Mouse (Mus musculus): ENCODE data around the gene Zfp524.

DNA sequence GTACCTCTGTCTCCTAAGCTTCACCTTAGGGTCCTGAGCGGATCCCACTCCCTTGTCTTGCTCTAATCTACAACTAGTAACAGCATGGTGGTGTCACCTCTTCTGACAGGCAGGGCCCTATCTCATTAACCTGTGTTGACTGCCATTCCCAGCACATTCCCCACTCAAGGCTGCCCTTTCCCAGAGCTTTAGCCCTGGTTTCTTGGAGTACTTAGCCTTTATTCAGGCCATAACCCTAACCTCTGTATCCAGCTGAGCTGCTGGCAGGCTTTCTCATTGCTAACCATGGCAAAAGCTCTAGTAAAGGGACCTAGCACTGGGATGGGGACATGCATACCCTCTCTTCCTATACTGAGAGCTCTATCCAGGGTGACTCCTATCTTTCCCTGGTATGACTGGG, 44.4 kb downstream of the Zfp524 start:
- TF ChIP-seq POLR2A (IDR thresholded peaks at IDR 0.05; ENCODE audit: borderline replicate concordance, low read depth, low read length) (no peak), CTCF (IDR thresholded peaks at IDR 0.05; ENCODE audit: low read depth, low read length) (no peak)

Measured in bone marrow macrophage, adult 2 months (primary cell).